Mouse (Mus musculus): Measurements from ENCODE around the gene Gm10424.
"Not testable (repeated sequence)": the region's sequence is repeated elsewhere in the genome, so short reads cannot be mapped to it uniquely, and the experiment has no call there.

Gene Gm10424

DNA sequence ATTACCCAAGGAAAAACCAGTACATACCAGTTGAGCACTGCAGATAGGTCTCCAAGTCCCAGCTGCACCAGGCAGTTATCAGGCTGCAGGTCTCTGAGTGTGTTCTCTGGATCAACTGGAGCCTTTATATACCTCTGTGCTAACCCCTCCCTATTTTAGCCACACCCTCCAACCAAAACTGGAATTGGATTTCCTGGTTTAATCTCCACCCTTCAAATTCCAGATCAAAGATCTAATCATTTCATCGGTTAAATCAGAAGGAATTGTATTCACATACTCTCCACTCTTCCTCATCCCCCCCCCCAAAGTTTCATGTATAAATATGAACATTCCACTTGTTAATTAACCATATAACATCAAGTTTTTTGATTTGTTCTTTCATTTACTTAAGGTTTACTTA is at the start of gene Gm10424:
Gene Gm10424 (minus strand): TSS at position 101 of the 400 bp plus-strand sequence.
- not testable (repeated sequence) for DNase-seq

DNA sequence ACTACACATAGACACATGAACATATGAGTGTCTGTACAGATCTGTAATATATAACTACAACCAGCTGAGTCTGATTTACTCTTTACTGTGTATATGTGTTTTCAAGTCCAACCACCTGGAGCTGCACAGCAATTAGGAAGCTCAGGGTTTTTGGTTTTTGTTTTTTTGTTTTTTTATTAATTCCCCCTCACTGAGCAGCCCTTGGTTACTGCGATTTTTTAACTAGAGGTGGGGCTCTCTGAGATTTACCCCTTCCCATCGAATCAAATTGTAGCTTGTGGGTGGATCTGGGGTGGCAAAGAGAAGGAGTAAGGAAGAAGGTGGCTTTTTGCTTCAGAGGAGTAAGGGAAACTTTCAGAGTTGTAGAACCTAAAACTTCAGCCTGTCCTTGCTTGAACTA is 33.0 kb upstream of the Gm10424 start, which contains the start of gene Gm3259:
Gene Gm3259 (plus strand): TSS at position 301 of the 400 bp plus-strand sequence.
- not testable (repeated sequence) for DNase-seq
